Mouse (Mus musculus): Measurements from ENCODE around the gene Egfem1. TPM values are rescaled to one million over a fixed set of nuclear protein-coding genes. Genes with fewer than 3 reads are reported as not detected.

Egfem1 gene
- polyA plus RNA-seq, 1 experiment from 2014 or later = 0.35 TPM

DNA sequence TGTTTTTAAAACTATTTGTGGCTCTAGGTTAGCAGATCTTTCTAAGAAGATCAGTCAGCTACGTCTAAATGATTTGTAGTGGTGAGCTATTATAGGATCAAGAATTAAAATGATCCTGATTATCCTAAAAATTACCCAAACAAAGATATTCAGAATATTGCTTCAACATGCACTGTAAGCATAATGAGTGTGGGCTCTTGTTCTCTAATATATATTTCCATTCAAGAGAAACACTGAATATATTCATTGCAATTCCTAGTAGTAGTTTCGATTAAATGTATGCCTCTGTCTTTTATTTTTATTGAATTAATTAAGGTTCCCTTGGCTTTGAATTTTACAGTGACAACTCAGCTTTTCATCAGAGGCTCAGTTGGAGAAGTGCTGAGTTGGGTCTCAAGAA is 527.4 kb downstream of the Egfem1 start:
- no peak overlapping the region for H3K4me3 ChIP-seq
- WGBS = 69% methylated on average over 2 of the region's 2 CpGs
- no peaks in the 10 kb centered on the region for H3K4me1 ChIP-seq
- no peak overlapping the region for H3K27ac ChIP-seq (replicated peaks)
- no peaks in the 10 kb centered on the region for H3K36me3 ChIP-seq
- no peak for ATAC-seq (ENCODE audit: extremely low read depth, insufficient number of reproducible peaks, low FRiP score, low TSS enrichment)
- H3K9ac ChIP-seq = no peak overlapping the region
- H3K9me3 ChIP-seq = no peaks in the 10 kb centered on the region
- H3K4me2 ChIP-seq = no peak overlapping the region
- no peaks in the 10 kb centered on the region for H3K27me3 ChIP-seq (replicated peaks)

- Histone ChIP-seq H3K9me3 (no peaks in the 10 kb centered on the region), H3K4me2 (no peak overlapping the region), H3K36me3 (no peaks in the 10 kb centered on the region), H3K27me3 (replicated peaks) (no peaks in the 10 kb centered on the region), H3K4me3 (no peak overlapping the region), H3K4me1 (no peaks in the 10 kb centered on the region), H3K9ac (no peak overlapping the region), H3K27ac (replicated peaks) (no peak overlapping the region)
- no peak for ATAC-seq (ENCODE audit: extremely low read depth, insufficient number of reproducible peaks, low FRiP score, low TSS enrichment)
- WGBS = 71% methylated on average over 1 of the region's 1 CpGs
Measured at GRCm38 (mm10) chr3:29619586-29619985, 537.8 kb downstream of the Egfem1 start.

DNA sequence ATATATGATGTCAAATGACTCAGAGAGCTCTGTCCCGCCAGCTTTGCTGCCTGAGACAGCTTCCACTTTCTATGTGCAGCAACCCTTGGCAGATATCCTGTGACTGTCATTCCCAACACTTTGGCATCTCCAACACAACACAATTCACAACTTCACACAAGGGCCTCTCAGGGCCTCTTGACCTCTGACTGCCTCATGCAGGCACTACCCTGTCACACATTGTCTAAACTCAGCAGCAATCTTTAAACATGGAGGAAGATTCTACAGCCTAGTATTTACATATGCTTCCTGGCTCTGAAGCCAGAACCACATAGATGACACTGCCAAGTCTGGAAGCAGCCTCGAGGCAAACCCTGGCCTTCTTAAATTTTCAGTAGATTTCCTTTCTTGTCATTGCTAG is 558.0 kb downstream of the Egfem1 start:
- Histone ChIP-seq H3K27ac (replicated peaks) (no peak overlapping the region), H3K4me1 (no peaks in the 10 kb centered on the region), H3K27me3 (replicated peaks) (no peaks in the 10 kb centered on the region), H3K4me3 (no peak overlapping the region), H3K4me2 (no peak overlapping the region), H3K36me3 (no peaks in the 10 kb centered on the region), H3K9ac (no peak overlapping the region), H3K9me3 (no peaks in the 10 kb centered on the region)
- ATAC-seq (ENCODE audit: extremely low read depth, insufficient number of reproducible peaks, low FRiP score, low TSS enrichment) = no peak
- 36% methylated on average over 2 of the region's 2 CpGs for WGBS

- 78% methylated on average over 2 of the region's 2 CpGs for WGBS
Measured at GRCm38 (mm10) chr3:29666796-29667195, 585.0 kb downstream of the Egfem1 start.

DNA sequence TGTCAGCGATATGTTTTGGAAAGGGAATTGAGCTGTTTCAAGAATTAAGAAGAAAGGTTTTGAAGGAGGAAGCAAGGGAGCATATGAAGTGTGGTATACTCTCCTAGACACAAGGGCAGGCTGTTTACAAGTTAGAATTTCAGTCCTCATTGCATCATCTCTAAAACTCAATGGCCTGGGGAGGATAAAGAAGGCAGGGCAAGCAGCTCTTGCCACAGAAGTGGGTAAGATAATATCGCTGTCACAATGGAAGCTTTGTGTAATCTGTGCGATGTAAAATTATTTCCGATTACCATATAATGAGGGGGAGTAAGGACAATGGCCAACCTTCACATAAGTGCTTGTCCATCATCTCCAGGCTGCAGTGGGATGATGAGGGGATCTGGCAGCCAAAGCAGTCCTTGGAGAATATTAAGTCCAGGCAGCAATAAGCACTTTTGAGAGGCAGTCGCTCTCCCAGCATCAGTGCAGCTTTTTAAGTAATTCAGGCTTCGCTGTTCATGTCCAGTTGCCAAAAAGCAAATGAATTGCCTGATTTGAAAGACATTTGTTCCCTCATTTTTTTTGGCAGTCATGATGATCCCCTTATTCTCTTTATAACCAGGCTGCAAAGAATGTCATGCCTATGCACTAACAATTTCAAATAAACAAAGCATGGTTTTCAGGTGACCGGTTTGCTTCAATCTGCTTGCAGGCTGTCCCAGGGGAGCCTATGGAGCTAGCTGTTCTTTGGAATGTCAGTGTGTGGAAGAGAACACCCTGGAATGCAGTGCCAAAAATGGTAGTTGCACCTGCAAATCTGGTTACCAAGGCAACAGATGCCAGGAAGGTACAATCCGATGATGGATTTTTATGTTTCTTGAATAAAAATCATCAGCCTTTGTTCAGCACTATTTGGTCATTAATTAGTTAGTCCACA is 607.8 kb downstream of the Egfem1 start:
- no peak for ATAC-seq (ENCODE audit: extremely low read depth, insufficient number of reproducible peaks, low FRiP score, low TSS enrichment)
- H3K36me3 ChIP-seq = no peaks in the 10 kb centered on the region
- no peaks in the 10 kb centered on the region for H3K9me3 ChIP-seq
- WGBS = 75% methylated on average over 8 of the region's 8 CpGs
- H3K4me2 ChIP-seq = no peak overlapping the region
- H3K27ac ChIP-seq (replicated peaks) = no peak overlapping the region
- H3K4me3 ChIP-seq = no peak overlapping the region
- no peaks in the 10 kb centered on the region for H3K27me3 ChIP-seq (replicated peaks)
- no peak overlapping the region for H3K9ac ChIP-seq
- H3K4me1 ChIP-seq = no peaks in the 10 kb centered on the region

More at GRCm38 (mm10) chr3:29666796-29667195, 585.0 kb downstream of the Egfem1 start:
- Histone ChIP-seq H3K36me3 (no peaks in the 10 kb centered on the region), H3K27me3 (replicated peaks) (no peaks in the 10 kb centered on the region), H3K9ac (no peak overlapping the region), H3K4me3 (no peak overlapping the region), H3K27ac (replicated peaks) (no peak overlapping the region), H3K9me3 (no peaks in the 10 kb centered on the region), H3K4me2 (no peak overlapping the region), H3K4me1 (no peaks in the 10 kb centered on the region)
- no peak for ATAC-seq (ENCODE audit: extremely low read depth, insufficient number of reproducible peaks, low FRiP score, low TSS enrichment)

GRCm38 (mm10) chr3:29701126-29701525 is 619.3 kb downstream of the Egfem1 start:
- H3K27ac ChIP-seq (replicated peaks) = no peak overlapping the region
- H3K4me1 ChIP-seq = no peaks in the 10 kb centered on the region
- H3K36me3 ChIP-seq = no peaks in the 10 kb centered on the region
- H3K4me2 ChIP-seq = no peak overlapping the region
- H3K9ac ChIP-seq = no peak overlapping the region
- no peak overlapping the region for H3K4me3 ChIP-seq
- H3K27me3 ChIP-seq (replicated peaks) = no peaks in the 10 kb centered on the region
- ATAC-seq (ENCODE audit: extremely low read depth, insufficient number of reproducible peaks, low FRiP score, low TSS enrichment) = no peak
- H3K9me3 ChIP-seq = no peaks in the 10 kb centered on the region
- WGBS = 42% methylated on average over 2 of the region's 2 CpGs

DNA sequence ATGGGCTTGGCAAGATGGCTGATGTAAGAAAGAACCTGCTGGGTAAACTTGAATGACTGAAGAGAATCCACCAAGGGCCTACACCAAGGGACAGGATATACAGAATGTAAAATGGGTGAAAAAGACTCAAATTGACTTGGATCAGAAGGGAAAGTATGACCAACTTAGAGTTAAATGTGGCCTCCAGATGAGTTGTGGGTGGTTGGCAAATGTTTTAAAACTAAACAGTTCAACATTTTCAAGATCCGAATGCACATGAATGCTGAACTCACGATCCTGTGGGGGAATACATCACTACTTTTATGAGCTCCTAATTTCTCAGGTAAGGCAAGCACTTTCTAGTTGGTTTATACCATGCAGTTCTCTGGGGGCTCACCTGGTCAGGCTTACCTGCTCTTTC is 625.0 kb downstream of the Egfem1 start:
- Histone ChIP-seq H3K4me2 (no peak overlapping the region), H3K9me3 (no peaks in the 10 kb centered on the region), H3K4me1 (no peaks in the 10 kb centered on the region), H3K4me3 (no peak overlapping the region), H3K27ac (replicated peaks) (no peak overlapping the region), H3K36me3 (no peaks in the 10 kb centered on the region), H3K27me3 (replicated peaks) (no peaks in the 10 kb centered on the region), H3K9ac (no peak overlapping the region)
- WGBS = 69% methylated on average over 2 of the region's 2 CpGs
- ATAC-seq (ENCODE audit: extremely low read depth, insufficient number of reproducible peaks, low FRiP score, low TSS enrichment) = no peak

DNA sequence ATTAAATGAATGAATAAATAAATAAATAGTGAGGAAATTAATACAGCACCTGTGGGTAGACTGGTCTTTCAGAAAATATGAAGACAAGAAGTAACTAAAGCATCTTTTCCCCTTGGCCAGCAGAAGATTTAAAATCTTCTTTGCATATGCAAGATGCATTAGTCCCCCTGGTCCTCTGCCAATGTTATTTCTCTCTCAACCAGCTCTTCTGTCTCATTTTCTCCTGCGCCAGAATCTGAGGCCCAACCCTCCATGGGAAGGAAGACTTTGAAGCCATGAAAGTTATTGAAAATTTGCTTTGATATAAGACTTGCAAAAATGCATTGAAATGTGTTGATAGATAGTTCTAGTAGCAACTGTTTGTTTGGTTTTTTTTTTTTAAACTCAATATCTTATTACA is 625.6 kb downstream of the Egfem1 start:
- no peaks in the 10 kb centered on the region for H3K9me3 ChIP-seq
- no peaks in the 10 kb centered on the region for H3K36me3 ChIP-seq
- 67% methylated on average over 1 of the region's 1 CpGs for WGBS
- H3K27me3 ChIP-seq (replicated peaks) = no peaks in the 10 kb centered on the region
- H3K4me3 ChIP-seq = no peak overlapping the region
- no peaks in the 10 kb centered on the region for H3K4me1 ChIP-seq
- no peak overlapping the region for H3K9ac ChIP-seq
- ATAC-seq (ENCODE audit: extremely low read depth, insufficient number of reproducible peaks, low FRiP score, low TSS enrichment) = no peak
- no peak overlapping the region for H3K4me2 ChIP-seq
- H3K27ac ChIP-seq (replicated peaks) = no peak overlapping the region

- Histone ChIP-seq H3K9ac (no peak overlapping the region), H3K4me2 (no peak overlapping the region), H3K27me3 (replicated peaks) (0 out of 2 replicates have a peak, but pooled peaks cover 5% of the 10 kb centered on the region), H3K36me3 (no peaks in the 10 kb centered on the region), H3K4me1 (no peaks in the 10 kb centered on the region), H3K27ac (replicated peaks) (no peak overlapping the region), H3K4me3 (no peak overlapping the region), H3K9me3 (no peaks in the 10 kb centered on the region)
- no peak for ATAC-seq (ENCODE audit: extremely low read depth, insufficient number of reproducible peaks, low FRiP score, low TSS enrichment)
- 53% methylated on average over 8 of the region's 8 CpGs for WGBS
Measured at GRCm38 (mm10) chr3:29726376-29726967, 644.6 kb downstream of the Egfem1 start.

DNA sequence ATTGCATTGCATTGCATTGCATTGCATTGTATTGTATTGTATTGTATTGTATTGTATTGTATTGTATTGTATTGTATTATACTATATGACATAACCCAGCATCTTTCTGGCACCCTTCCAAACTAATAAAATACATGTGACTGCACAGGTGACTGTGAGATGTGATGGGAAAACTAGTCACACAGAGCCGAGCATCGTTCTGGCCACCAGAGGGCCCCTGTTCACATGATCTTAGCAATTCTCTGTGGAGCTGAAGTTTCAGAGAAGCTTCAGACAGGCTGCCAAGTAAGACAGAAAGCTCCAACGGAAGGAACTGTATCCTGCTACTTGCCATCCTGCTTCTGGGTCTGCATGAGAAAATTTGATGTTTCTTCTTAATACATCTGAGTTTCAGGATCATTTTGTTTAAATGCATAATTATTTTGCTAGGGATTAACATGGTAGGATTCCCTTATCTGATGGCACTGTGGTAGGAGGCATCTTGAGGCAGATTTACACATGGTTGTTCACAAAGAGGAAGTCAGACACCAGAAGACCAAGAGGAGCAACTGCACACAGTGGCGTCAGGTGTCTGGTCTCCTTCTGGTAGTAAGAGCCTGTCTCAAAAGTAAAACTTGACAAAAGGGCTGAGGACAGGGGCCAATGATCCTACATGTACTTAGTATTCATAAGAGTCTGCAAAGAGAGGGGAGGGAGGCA is 648.4 kb downstream of the Egfem1 start:
- WGBS = 14% methylated on average over 4 of the region's 4 CpGs
- Histone ChIP-seq H3K27me3 (replicated peaks) (0 out of 2 replicates have a peak, but pooled peaks cover 5% of the 10 kb centered on the region), H3K9ac (no peak overlapping the region), H3K4me2 (no peak overlapping the region), H3K27ac (replicated peaks) (no peak overlapping the region), H3K4me1 (no peaks in the 10 kb centered on the region), H3K9me3 (no peaks in the 10 kb centered on the region), H3K36me3 (no peaks in the 10 kb centered on the region), H3K4me3 (no peak overlapping the region)
- no peak for ATAC-seq (ENCODE audit: extremely low read depth, insufficient number of reproducible peaks, low FRiP score, low TSS enrichment)

DNA sequence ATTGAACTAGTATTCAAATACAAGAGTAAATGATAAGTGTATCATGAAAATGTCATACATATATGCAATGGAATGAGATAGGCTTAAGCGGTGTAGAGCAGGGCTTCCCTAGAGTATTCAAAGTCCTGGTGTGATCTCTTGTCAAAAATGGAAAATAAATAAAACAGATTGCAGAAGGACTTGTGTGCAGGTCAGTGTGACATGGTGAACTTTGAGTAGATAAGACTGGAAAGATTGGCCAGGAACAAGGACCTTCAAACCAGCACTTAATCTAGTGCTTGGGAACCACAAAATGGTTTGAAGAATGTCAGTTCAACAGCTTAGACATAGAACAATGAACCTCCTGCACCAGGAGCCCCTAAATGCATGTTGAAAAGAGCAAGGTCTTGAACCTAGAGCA is 649.7 kb downstream of the Egfem1 start:
- H3K9ac ChIP-seq = no peak overlapping the region
- no peak for ATAC-seq (ENCODE audit: extremely low read depth, insufficient number of reproducible peaks, low FRiP score, low TSS enrichment)
- H3K27me3 ChIP-seq (replicated peaks) = 0 out of 2 replicates have a peak, but pooled peaks cover 5% of the 10 kb centered on the region
- no peaks in the 10 kb centered on the region for H3K9me3 ChIP-seq
- 65% methylated on average over 1 of the region's 1 CpGs for WGBS
- H3K4me2 ChIP-seq = no peak overlapping the region
- no peak overlapping the region for H3K27ac ChIP-seq (replicated peaks)
- H3K36me3 ChIP-seq = no peaks in the 10 kb centered on the region
- H3K4me3 ChIP-seq = no peak overlapping the region
- no peaks in the 10 kb centered on the region for H3K4me1 ChIP-seq

All from heart, embryonic 13.5 days (tissue).